Mouse (Mus musculus) bone marrow, adult 2 months (tissue): Measurements from ENCODE around the gene Omp. TPM values are rescaled to one million over a fixed set of nuclear protein-coding genes. Genes with fewer than 3 reads are reported as not detected.

Experiments
- H3K27ac ChIP-seq: fragments of 200-500 bp; 2 replicates; pipeline ENCODE4 v1.5.1; 2012; ENCODE audit warnings: low read depth, mild to moderate bottlenecking, control low read depth, inconsistent platforms, low read length; ENCODE audit not compliant: control insufficient read depth, poor library complexity, insufficient read depth
- H3K4me1 ChIP-seq: fragments of 200-500 bp; 2 replicates; pipeline ENCODE4 v1.6.1; 2011; ENCODE audit warnings: low read length; ENCODE audit not compliant: control insufficient read depth, insufficient read depth
- H3K4me3 ChIP-seq: fragments of 200-500 bp; replicated peaks from 2 replicates; pipeline ENCODE3; 2011; ENCODE audit warnings: mild to moderate bottlenecking, low read depth, low read length, control low read depth; ENCODE audit not compliant: control insufficient read depth
- CTCF ChIP-seq: fragments of 200-500 bp; IDR thresholded peaks from 2 replicates; pipeline ENCODE4 v1.5.1; 2011; ENCODE audit warnings: low read length, control low read depth; ENCODE audit not compliant: control insufficient read depth, insufficient read depth
- POLR2A ChIP-seq: fragments of 200-500 bp; IDR thresholded peaks from 2 replicates; pipeline ENCODE4 v1.6.1; 2011; ENCODE audit warnings: low read depth, mild to moderate bottlenecking, control low read depth, low read length, borderline replicate concordance; ENCODE audit not compliant: control insufficient read depth
- WGBS: fragments of 180-500 bp; shearing (Covaris S2); methylation state at CpG from one replicate; pipeline ENCODE4 v1.1.7; 2018; 5-methylcytosine and 5-hydroxymethylcytosine counted together
- polyA plus RNA-seq: library from polyadenylated mRNA; stranded (reverse); fragments of >200 nt; gene quantifications from 2 replicates; pipeline ENCODE4 v1.2.4, GENCODE M21; 2011; ENCODE audit warnings: low replicate concordance; ENCODE audit not compliant: missing spikeins, insufficient read depth, insufficient read length

The Omp gene
- polyA plus RNA-seq, 1 experiment, result 4.7 TPM

GRCm38 (mm10) chr7:98162239-98162638, 16.9 kb upstream of the Omp start:
- WGBS, result 76% methylated on average over 6 of the region's 6 CpGs
- no peak for TF ChIP-seq CTCF
- no peak for TF ChIP-seq POLR2A
- Histone ChIP-seq H3K27ac (no peak overlapping the region), H3K4me3 (no peak overlapping the region), H3K4me1 (peaks cover 4% of the 10 kb centered on the region; the same call in 1 of the 2 replicates)

GRCm38 (mm10) chr7:98160041-98160740, 14.9 kb upstream of the Omp start:
- no peaks in the 10 kb centered on the region; the same call in 1 of the 2 replicates for H3K4me1 ChIP-seq
- no peak overlapping the region for H3K4me3 ChIP-seq
- TF ChIP-seq POLR2A (no peak), CTCF (no peak)
- H3K27ac ChIP-seq, result no peak overlapping the region
- 37% methylated on average over 8 of the region's 8 CpGs for WGBS

- Histone ChIP-seq H3K4me3 (peak overlapping the region; percentile 14), H3K4me1 (no peaks in the 10 kb centered on the region; the same call in 1 of the 2 replicates), H3K27ac (no peak overlapping the region)
- TF ChIP-seq POLR2A, result no peak
- TF ChIP-seq CTCF, result no peak
- 62% methylated on average over 8 of the region's 8 CpGs for WGBS
These were observed 13.2 kb upstream of the Omp start for GRCm38 (mm10) chr7:98158481-98158880.

GRCm38 (mm10) chr7:98157636-98158332, 12.5 kb upstream of the Omp start:
- H3K4me1 ChIP-seq, result no peaks in the 10 kb centered on the region; the same call in 1 of the 2 replicates
- H3K4me3 ChIP-seq, result no peak overlapping the region

GRCm38 (mm10) chr7:98156280-98156665, 11.0 kb upstream of the Omp start:
- H3K4me1 ChIP-seq, result no peaks in the 10 kb centered on the region; the same call in 1 of the 2 replicates
- H3K4me3 ChIP-seq, result no peak overlapping the region
- no peak overlapping the region for H3K27ac ChIP-seq
- TF ChIP-seq POLR2A (no peak), CTCF (no peak)
- WGBS, result 26% methylated on average over 3 of the region's 3 CpGs

More at GRCm38 (mm10) chr7:98157636-98158332, 12.5 kb upstream of the Omp start:
- TF ChIP-seq CTCF, result no peak
- H3K27ac ChIP-seq, result no peak overlapping the region
- 69% methylated on average over 5 of the region's 5 CpGs for WGBS

- Histone ChIP-seq H3K4me3 (no peak overlapping the region), H3K4me1 (no peaks in the 10 kb centered on the region; the same call in 1 of the 2 replicates), H3K27ac (no peak overlapping the region)
- peak; percentile 88 for TF ChIP-seq CTCF
- no peak for TF ChIP-seq POLR2A
- WGBS, result 10% methylated on average over 8 of the region's 8 CpGs
These were observed 10.4 kb upstream of the Omp start for GRCm38 (mm10) chr7:98155546-98156279.

- no peak overlapping the region for H3K27ac ChIP-seq
- H3K4me1 ChIP-seq, result no peaks in the 10 kb centered on the region; the same call in 1 of the 2 replicates
- no peak overlapping the region for H3K4me3 ChIP-seq
- WGBS, result 96% methylated on average over 5 of the region's 5 CpGs
- TF ChIP-seq CTCF (no peak), POLR2A (no peak)
These were observed 8.6 kb upstream of the Omp start for GRCm38 (mm10) chr7:98153892-98154291.

GRCm38 (mm10) chr7:98153345-98153744, 8.0 kb upstream of the Omp start:
- TF ChIP-seq CTCF (no peak), POLR2A (no peak)
- Histone ChIP-seq H3K4me3 (no peak overlapping the region), H3K4me1 (no peaks in the 10 kb centered on the region; the same call in 1 of the 2 replicates), H3K27ac (no peak overlapping the region)
- 67% methylated on average over 3 of the region's 3 CpGs for WGBS
